Mouse (Mus musculus) urinary bladder, postnatal 36 days (tissue): ENCODE data around the gene Gcnt2.
A peak's percentile ranks its signal among the peaks of the same experiment; 100 is the strongest.
"Not testable (repeated sequence)": the region's sequence is repeated elsewhere in the genome, so short reads cannot be mapped to it uniquely, and the experiment has no call there.

ENCODE experiments used
- DNase-seq, 2 experiments: peaks; one replicate each; pipeline ENCODE4 v3.0.0; 2022; ENCODE audit warnings: low spot score in 2 of 2, mixed read lengths in 1 of 2

Gcnt2 gene

GRCm38 (mm10) chr13:40901831-40902459 is 42.4 kb downstream of the Gcnt2 start:
- no peak for DNase-seq

- DNase-seq: no peak
These were observed 44.5 kb downstream of the Gcnt2 start for GRCm38 (mm10) chr13:40904080-40904479.

DNA sequence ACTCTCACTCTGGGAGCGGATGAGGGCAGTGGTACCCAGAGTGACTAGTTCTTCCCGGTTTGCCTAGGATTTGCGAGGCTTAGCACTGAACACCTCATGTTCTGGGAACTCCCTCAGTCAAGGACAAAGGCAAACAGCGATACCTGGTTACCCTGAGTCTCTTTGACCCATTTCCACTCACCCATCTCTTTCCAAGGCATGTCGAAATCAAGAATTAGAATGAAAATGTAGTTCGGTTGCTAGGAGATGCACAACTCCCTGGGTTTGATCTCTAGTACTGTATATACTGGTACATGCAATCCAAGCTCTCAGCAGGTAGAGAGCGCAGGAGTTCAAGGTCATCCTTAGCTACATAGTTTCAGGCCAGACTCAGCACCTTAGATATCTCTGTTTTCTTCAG is 47.0 kb downstream of the Gcnt2 start:
- no peak for DNase-seq

DNA sequence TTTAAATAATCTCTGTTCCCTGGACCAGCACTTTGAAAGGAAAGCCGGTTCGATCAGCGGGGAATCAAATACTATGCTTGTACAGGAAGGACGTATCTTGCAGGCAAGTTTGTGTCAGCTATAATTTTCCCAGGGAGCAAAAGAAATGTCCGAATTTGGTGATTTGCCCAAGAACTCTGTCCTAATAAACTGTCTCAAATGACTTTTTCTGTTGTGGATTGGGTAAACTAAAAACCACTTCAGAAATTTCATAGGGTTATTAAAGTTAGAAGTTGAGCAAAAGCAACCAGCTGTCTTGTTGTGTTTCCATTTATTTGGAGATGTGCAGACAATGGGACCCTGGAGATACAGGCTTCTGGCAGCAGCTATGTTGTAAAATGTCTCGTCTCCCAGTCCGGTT is 47.7 kb downstream of the Gcnt2 start:
- no peak for DNase-seq

DNA sequence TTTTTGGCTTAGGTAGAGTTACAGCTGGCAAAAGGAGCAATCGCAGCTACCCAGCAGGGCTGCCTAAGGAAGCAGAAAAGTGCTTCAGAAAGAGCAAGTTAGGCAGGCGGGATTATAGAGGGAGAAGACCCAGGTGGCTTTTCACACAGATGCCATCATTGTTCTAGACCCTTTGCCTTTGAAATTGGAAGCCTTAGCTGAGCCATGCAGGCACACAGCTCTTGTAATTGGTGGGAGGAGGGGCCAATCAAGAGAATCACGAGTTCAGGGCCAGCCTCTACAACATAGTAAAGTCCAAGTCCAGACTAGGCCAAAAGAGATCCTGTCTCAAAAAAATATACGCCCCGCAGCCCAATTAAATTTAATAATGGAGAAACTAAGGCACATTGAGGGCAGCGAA is 48.5 kb downstream of the Gcnt2 start:
- DNase-seq: no peak

- DNase-seq: no peak
These were observed 49.5 kb downstream of the Gcnt2 start for GRCm38 (mm10) chr13:40909060-40909459.

DNA sequence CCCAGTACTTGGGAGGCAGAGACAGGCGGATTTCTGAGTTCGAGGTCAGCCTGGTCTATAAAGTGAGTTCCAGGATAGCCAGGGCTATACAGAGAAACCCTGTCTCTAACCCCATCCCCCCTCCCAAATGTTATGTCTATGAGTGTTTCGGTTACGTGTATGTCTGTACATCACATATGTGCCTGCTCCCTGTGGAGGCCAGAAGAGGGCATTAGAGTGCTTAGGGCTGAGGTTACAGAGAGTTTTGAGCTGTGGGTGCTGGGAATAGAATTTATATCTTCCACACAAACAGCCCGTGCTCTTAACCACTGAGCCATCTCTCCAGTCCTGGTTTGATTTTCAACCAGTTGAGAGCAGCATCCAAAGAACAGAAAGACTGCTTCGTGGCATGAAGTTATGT is 50.5 kb downstream of the Gcnt2 start:
- DNase-seq: no peak

- DNase-seq: no peak
These were observed 52.4 kb downstream of the Gcnt2 start for GRCm38 (mm10) chr13:40911951-40912350.

GRCm38 (mm10) chr13:40913395-40914018 is 54.0 kb downstream of the Gcnt2 start:
- no peak for DNase-seq

DNA sequence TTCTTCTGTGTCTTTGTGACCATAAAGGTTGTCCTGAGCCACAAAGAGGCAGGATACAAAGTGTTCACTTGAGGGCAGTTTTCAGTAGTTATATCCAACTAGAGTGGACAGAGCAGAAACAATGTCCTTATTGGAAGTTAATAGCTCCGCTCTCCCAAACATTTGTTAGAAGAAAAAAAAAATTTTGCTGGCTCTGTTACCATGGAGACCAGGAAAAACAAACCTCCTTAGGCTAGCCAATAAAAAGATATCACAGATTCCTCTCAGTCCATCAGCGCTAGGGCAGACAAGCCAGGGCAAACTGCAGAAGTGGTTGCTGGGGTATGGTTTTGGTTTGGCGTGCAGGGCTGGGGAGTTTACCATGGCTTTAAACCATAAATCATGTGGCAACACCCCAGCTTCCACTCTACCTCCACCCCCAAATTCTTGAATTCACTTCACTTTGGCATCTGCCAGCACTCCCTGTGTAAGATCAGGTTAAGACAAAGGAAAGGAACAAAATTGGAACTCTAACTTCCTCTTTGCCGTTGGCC is 54.6 kb downstream of the Gcnt2 start:
- peak in 1 of 2 experiments; percentile 37 for DNase-seq

- no peak for DNase-seq
These were observed 57.0 kb downstream of the Gcnt2 start for GRCm38 (mm10) chr13:40916321-40917160.

GRCm38 (mm10) chr13:40917161-40918091 is 57.9 kb downstream of the Gcnt2 start:
- peak; percentile 30 to 63 for DNase-seq

DNA sequence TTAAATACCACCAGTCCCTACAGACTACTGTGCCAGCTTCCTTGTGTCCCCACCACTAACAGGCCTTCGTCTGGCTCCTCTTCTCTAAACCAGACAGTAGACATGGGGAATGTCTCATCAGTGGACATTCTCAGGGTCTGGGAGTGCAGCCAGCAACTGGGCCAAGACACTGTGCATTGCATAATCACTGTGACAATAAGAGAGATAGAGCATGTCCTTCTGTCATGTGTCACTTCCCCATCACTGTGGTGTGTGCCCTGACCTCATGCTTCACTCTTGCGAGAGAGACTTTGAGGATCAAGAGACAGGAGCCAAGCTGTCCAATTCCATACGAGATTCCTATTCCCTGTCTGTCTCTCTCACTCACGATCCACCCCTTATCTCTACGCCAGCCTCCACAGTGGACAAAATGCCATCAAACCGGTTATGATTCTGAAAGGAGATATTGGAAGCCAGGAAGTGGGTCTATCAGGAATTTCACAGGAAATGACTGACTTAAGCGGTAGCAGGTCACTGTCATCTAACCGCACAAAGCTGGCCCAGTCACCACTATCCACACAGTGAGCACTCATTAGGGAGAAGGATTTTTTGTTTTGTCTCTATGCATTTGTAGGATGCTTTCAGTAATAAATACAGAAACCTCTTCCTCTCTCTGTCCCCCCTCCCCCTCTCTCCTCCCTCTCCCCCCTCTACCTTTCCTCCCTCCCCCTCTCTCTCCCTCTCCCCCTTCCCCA is 61.9 kb downstream of the Gcnt2 start:
- peak in 1 of 2 experiments; percentile 48 for DNase-seq

- DNase-seq: no peak
These were observed 62.8 kb downstream of the Gcnt2 start for GRCm38 (mm10) chr13:40922311-40922877.

DNA sequence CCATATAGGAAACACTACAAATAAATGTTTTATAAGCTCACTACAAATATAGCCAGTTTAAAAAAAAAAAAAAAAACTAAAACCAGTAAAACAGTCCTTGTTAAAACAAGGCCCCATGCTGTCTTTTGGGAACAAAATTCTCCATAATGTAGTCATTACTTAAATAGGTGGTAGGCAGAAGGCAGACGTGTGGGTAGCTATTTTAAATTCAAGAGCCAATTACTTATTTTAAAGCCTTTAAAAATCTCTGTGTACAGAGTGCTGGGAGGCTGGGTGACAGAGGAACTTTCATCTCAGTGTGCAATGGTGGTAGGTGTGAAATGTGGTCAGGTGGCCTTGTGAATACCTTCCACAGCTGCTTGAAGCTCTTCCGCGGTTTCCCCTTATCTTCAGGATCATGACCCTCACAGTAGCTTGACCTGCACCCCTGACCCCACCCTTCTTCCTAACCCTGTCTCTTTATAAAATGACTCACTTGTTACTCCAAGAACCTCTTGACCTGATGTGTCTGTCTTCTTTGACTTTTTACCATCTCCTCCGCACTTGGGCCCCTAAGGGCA is 64.3 kb downstream of the Gcnt2 start:
- no peak for DNase-seq

- no peak for DNase-seq
These were observed 68.8 kb downstream of the Gcnt2 start for GRCm38 (mm10) chr13:40928192-40928898.

DNA sequence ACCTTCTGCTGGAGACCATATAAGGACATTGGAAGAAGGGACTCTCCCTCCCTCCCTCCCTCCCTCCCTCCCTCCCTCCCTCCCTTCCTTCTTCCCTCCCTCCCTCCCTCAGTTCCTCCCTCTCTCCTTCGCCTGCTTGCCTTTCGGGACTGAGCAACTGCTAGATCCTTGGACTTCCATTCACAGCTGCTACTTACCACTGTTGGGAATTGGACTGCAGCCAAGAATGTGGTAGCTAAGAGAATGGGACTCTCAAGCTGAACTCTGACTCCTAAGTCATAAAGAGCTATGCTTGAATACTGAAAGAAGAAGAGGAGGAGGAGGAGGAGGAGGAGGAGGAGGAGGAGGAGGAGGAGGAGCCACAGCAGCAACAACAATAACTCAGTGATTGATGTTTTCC is 72.3 kb downstream of the Gcnt2 start:
- not testable (repeated sequence) for DNase-seq

DNA sequence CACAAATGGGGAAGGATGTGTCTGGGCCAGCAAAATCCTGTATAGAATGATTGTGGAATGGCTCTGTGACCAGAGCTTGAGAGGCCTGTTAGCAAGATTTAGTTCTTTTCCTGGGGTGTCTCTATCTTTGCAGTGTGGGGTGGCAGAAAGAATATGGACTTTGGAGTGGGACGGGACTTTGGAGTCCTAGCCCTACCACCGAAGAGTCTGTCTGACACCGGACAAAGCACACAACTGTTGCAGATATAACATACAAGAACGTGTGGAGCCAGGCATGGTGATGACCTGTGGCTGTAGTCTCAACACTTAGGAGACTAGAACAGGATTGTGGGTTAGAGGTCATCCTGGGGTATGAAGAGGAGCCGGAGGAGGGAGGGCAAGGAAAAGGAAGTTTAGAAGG is 73.0 kb downstream of the Gcnt2 start:
- no peak for DNase-seq

- DNase-seq: no peak
These were observed 74.8 kb downstream of the Gcnt2 start for GRCm38 (mm10) chr13:40934341-40934740.
